Mouse (Mus musculus) naive thymus-derived CD4-positive, alpha-beta T cell, adult 5 months (primary cell): Measurements from ENCODE around the gene Atp5j2. TPM values are rescaled to one million over a fixed set of nuclear protein-coding genes. Genes with fewer than 3 reads are reported as not detected.

Experiments used
- polyA plus RNA-seq: library from polyadenylated mRNA; unstranded; fragments of 100-300 nt; shearing (Covaris generic); gene quantifications from one replicate; pipeline ENCODE4 v1.2.1, GENCODE M21; 2017

Atp5j2 gene
- 223 TPM for polyA plus RNA-seq

GRCm38 (mm10) chr5:145191962-145192361, at the start of gene Atp5j2:
Atp5j2 (minus strand) TSS chr5:145192062.

GRCm38 (mm10) chr5:145231367-145231871, 39.6 kb upstream of the Atp5j2 start, which contains the start of gene Zfp655:
Zfp655 (plus strand) TSS chr5:145231715.

GRCm38 (mm10) chr5:145203936-145204691, 12.3 kb upstream of the Atp5j2 start, which contains the start of gene Zkscan5:
Zkscan5 (plus strand) TSS chr5:145204562.

GRCm38 (mm10) chr5:145201321-145201991, 9.6 kb upstream of the Atp5j2 start, which contains the start of gene Zkscan14:
Zkscan14 (minus strand) TSS chr5:145201868.

GRCm38 (mm10) chr5:145166536-145167305, 25.1 kb downstream of the Atp5j2 start, which contains the start of the genes Ptcd1 and Cpsf4:
Ptcd1 (minus strand) TSS chr5:145167108.
Cpsf4 (plus strand) TSS chr5:145167213.

GRCm38 (mm10) chr5:145139571-145140519, 52.0 kb downstream of the Atp5j2 start, which contains the start of the genes Pdap1 and Bud31:
Pdap1 (minus strand) TSS chr5:145140238.
Bud31 (plus strand) TSS chr5:145140362.

Other genes with a start within 250 kb of the Atp5j2 start
- 76.6 TPM for gene Smurf1, start 226.2 kb downstream of the Atp5j2 start, polyA plus RNA-seq
- not detected for gene Gm4871, start 159.3 kb downstream of the Atp5j2 start, polyA plus RNA-seq
- not detected for gene 1700018F24Rik, start 149.1 kb downstream of the Atp5j2 start, polyA plus RNA-seq
- gene Arpc1a, start 108.2 kb downstream of the Atp5j2 start, polyA plus RNA-seq: 75.5 TPM
- 0.53 TPM for gene Kpna7, start 108.0 kb downstream of the Atp5j2 start, polyA plus RNA-seq
- gene Arpc1b, start 77.8 kb downstream of the Atp5j2 start, polyA plus RNA-seq: 1,001 TPM
- 42.4 TPM for gene Pdap1, start 51.8 kb downstream of the Atp5j2 start, polyA plus RNA-seq
- gene Bud31, start 51.7 kb downstream of the Atp5j2 start, polyA plus RNA-seq: 251 TPM
- 19.8 TPM for gene Ptcd1, start 25.0 kb downstream of the Atp5j2 start, polyA plus RNA-seq
- 42.5 TPM for gene Cpsf4, start 24.8 kb downstream of the Atp5j2 start, polyA plus RNA-seq
- gene Zkscan14, start 9.8 kb upstream of the Atp5j2 start, polyA plus RNA-seq: 77.2 TPM
- 4.8 TPM for gene Zkscan5, start 12.5 kb upstream of the Atp5j2 start, polyA plus RNA-seq
- 75.0 TPM for gene Zfp655, start 39.7 kb upstream of the Atp5j2 start, polyA plus RNA-seq
- 2.0 TPM for gene Zscan25, start 88.4 kb upstream of the Atp5j2 start, polyA plus RNA-seq
- not detected for gene Cyp3a57, start 153.2 kb upstream of the Atp5j2 start, polyA plus RNA-seq